Mouse (Mus musculus) kidney, embryonic 15.5 days (tissue): ENCODE data around the gene Gm45713. TPM values are rescaled to one million over a fixed set of nuclear protein-coding genes. Genes with fewer than 3 reads are reported as not detected.
A peak's percentile ranks its signal among the peaks of the same experiment; 100 is the strongest.
"Not testable (repeated sequence)": the region's sequence is repeated elsewhere in the genome, so short reads cannot be mapped to it uniquely, and the experiment has no call there.

Experiments
- ATAC-seq: fragments of 200-750 bp; cut with Nextera tagmentation; replicated peaks from 2 replicates; pipeline ENCODE4 v1.8.0; 2017; ENCODE audit warnings: moderate TSS enrichment; ENCODE audit not compliant: low FRiP score
- H3K27ac ChIP-seq: fragments of 300-500 bp; sonication (generic); 2 replicates; pipeline ENCODE4 v1.5.1; 2015; ENCODE audit warnings: mild to moderate bottlenecking, inconsistent platforms
- H3K27me3 ChIP-seq: fragments of 300-500 bp; sonication (generic); 2 replicates; pipeline ENCODE4 v1.6.1; 2015; ENCODE audit warnings: inconsistent platforms
- H3K36me3 ChIP-seq: fragments of 300-500 bp; sonication (generic); 2 replicates; pipeline ENCODE4 v1.6.1; 2015; ENCODE audit warnings: inconsistent platforms
- H3K4me1 ChIP-seq: fragments of 300-500 bp; sonication (generic); 2 replicates; pipeline ENCODE4 v1.6.1; 2015; ENCODE audit warnings: inconsistent platforms
- H3K4me2 ChIP-seq: fragments of 300-500 bp; sonication (generic); 2 replicates; pipeline ENCODE4 v1.6.1; 2015; ENCODE audit warnings: moderate library complexity, mild to moderate bottlenecking, inconsistent platforms
- H3K4me3 ChIP-seq: fragments of 300-500 bp; sonication (generic); replicated peaks from 2 replicates; pipeline ENCODE4 v1.5.1; 2015; ENCODE audit warnings: mild to moderate bottlenecking, inconsistent platforms
- H3K9ac ChIP-seq: fragments of 300-500 bp; sonication (generic); 2 replicates; pipeline ENCODE4 v1.6.1; 2015; ENCODE audit warnings: mild to moderate bottlenecking, inconsistent platforms
- H3K9me3 ChIP-seq: fragments of 300-500 bp; sonication (generic); replicated peaks from 2 replicates; pipeline ENCODE4 v1.6.1; 2016; ENCODE audit warnings: inconsistent platforms
- WGBS: fragments of 180-500 bp; shearing (Covaris S2); methylation state at CpG from one replicate; pipeline ENCODE4 v1.1.7; 2015; ENCODE audit warnings: mixed read lengths; 5-methylcytosine and 5-hydroxymethylcytosine counted together
- polyA plus RNA-seq: library from polyadenylated mRNA; unstranded; fragments of >200 nt; fragmentation: Nextera tagmentation; extraction: Ambion mirVana; gene quantifications from 2 replicates; pipeline ENCODE4 v1.2.1, GENCODE M21; 2015

Gene Gm45713
- polyA plus RNA-seq, 1 experiment from 2014 or later = not detected

GRCm38 (mm10) chr7:45153052-45153451 lies 17.0 kb upstream of the Gm45713 start:
- Histone ChIP-seq H3K4me1 (peaks cover 57% of the 10 kb centered on the region), H3K36me3 (peaks cover 22% of the 10 kb centered on the region), H3K4me3 (peak overlapping the region; percentile 63), H3K9ac (peak overlapping the region; percentile 89; the same call in 1 of the 2 replicates), H3K27ac (peak overlapping the region; percentile 97; the same call in 1 of the 2 replicates), H3K4me2 (peak overlapping the region; percentile 74)
- 88% methylated on average over 2 of the region's 2 CpGs for WGBS
- not testable (repeated sequence) for ATAC-seq, H3K27me3 ChIP-seq, H3K9me3 ChIP-seq

- no peak for ATAC-seq
- Histone ChIP-seq H3K4me3 (no peak overlapping the region), H3K4me1 (peaks cover 61% of the 10 kb centered on the region), H3K9me3 (no peaks in the 10 kb centered on the region), H3K27me3 (no peaks in the 10 kb centered on the region), H3K4me2 (no peak overlapping the region; the same call in 1 of the 2 replicates), H3K9ac (no peak overlapping the region), H3K36me3 (peaks cover 21% of the 10 kb centered on the region), H3K27ac (peak overlapping the region; percentile 80)
- 22% methylated on average over 11 of the region's 11 CpGs for WGBS
Measured at GRCm38 (mm10) chr7:45151303-45151702, 15.3 kb upstream of the Gm45713 start.

DNA sequence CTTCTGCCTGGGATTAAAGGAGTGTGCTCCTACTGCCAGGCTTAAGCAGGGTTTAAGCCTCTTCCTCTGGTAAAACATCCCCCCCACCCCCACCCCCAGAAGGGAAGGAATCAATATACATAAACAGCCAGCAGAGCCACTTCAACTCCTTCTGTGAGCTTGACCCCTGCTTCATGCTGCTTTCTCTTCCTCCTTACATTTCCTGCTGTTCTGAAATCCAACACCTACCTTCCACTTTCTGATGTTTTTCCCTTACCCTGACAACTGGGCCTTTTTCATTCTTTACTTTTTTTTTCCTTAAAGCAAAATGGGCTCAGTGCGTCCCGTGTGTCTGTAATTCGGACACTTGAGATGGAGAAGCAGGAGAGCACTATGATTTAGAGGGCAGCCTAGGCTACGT lies 14.3 kb upstream of the Gm45713 start:
- no peak overlapping the region for H3K9ac ChIP-seq
- no peak overlapping the region for H3K4me3 ChIP-seq
- H3K4me1 ChIP-seq = peaks cover 57% of the 10 kb centered on the region
- H3K36me3 ChIP-seq = peaks cover 28% of the 10 kb centered on the region
- no peaks in the 10 kb centered on the region for H3K9me3 ChIP-seq
- peak overlapping the region; percentile 80 for H3K27ac ChIP-seq
- 38% methylated on average over 4 of the region's 4 CpGs for WGBS
- no peak overlapping the region; the same call in 1 of the 2 replicates for H3K4me2 ChIP-seq
- no peak for ATAC-seq
- H3K27me3 ChIP-seq = no peaks in the 10 kb centered on the region

DNA sequence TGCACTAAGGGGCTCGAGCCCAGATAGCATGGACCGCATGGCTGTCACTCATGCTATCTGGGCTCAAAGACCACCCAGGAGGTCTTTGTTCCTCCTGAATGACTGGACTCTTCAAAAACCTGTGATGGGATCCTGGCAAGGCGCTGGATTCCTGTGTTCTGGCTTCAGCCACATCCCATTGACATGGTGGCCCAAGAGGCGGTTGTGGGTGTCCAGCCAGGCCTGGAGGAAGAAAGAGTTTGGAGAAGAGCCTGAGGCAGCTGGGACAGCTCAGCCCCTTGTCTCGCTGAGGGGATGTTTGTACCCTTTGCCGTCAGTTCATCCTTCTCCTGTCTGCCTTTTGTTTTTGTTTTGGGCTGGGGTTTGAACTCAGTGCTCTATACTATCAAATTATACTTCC lies 13.5 kb upstream of the Gm45713 start:
- WGBS = 58% methylated on average over 6 of the region's 6 CpGs

DNA sequence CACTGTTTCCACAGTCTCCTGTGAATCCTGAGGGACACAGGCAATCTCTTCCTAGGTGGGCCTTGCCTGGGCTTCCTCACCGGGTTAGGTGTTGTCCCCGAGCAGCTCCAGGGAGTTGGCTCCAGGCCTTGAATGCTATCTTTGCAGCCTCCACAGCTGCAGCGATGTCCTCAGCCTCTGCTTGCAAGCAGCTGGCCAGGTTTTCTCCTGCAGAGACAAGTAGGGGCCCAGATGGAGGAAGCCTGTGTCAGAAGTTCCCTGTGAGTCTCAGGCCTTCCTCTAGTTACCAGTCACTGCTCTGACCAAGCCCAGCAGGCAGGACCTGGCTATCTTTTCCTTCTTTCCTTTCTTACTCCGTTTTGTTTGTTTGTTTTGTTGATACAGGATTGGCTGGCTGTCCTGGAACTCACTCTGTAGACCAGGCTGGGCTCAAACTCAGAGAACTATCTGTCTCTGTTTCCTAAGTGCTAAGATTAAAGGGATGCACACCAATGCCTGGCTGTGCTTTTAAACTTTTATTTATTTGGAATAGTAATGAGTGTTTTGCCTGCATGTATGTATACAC lies 12.6 kb upstream of the Gm45713 start:
- H3K9ac ChIP-seq = no peak overlapping the region

More for the DNA sequence above, 13.5 kb upstream of the Gm45713 start:
- no peaks in the 10 kb centered on the region for H3K9me3 ChIP-seq
- H3K9ac ChIP-seq = no peak overlapping the region
- no peak overlapping the region for H3K4me3 ChIP-seq
- H3K4me2 ChIP-seq = no peak overlapping the region
- peaks cover 35% of the 10 kb centered on the region for H3K36me3 ChIP-seq
- no peaks in the 10 kb centered on the region for H3K27me3 ChIP-seq
- no peak for ATAC-seq
- H3K27ac ChIP-seq = peak overlapping the region; percentile 79
- H3K4me1 ChIP-seq = peaks cover 50% of the 10 kb centered on the region

DNA sequence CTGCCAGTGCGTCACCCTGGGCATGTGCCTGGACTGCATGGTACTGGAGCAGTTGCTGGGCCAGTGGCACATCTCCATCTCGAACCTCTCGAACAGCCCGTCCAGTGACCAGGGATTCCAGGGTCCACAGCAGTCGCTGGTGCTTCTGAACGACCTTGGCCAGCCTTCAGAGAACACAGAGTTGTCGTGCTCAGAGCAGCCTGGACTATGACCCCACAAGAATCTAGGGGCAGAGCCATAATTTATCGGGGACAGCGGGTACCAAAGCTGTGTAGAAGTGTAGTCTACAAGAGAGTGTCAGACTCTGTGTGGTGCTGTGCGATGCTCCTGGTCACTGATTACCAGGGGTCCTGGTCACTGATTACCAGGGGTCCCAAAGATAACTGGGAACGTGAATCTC lies 11.9 kb upstream of the Gm45713 start:
- no peaks in the 10 kb centered on the region for H3K27me3 ChIP-seq
- peak; percentile 50 for ATAC-seq
- H3K4me3 ChIP-seq = no peak overlapping the region
- H3K4me2 ChIP-seq = 0 out of 2 replicates have a peak overlapping the region, but pooled peaks have one; percentile 24
- 68% methylated on average over 11 of the region's 11 CpGs for WGBS
- H3K36me3 ChIP-seq = peaks cover 52% of the 10 kb centered on the region
- no peaks in the 10 kb centered on the region for H3K9me3 ChIP-seq
- H3K4me1 ChIP-seq = peaks cover 45% of the 10 kb centered on the region
- peak overlapping the region; percentile 54; the same call in 1 of the 2 replicates for H3K27ac ChIP-seq
- no peak overlapping the region for H3K9ac ChIP-seq

More for the DNA sequence above, 12.6 kb upstream of the Gm45713 start:
- Histone ChIP-seq H3K27ac (peak overlapping the region; percentile 79), H3K27me3 (no peaks in the 10 kb centered on the region), H3K9me3 (no peaks in the 10 kb centered on the region), H3K4me3 (no peak overlapping the region), H3K4me1 (peaks cover 49% of the 10 kb centered on the region), H3K4me2 (no peak overlapping the region), H3K36me3 (peaks cover 45% of the 10 kb centered on the region)
- 62% methylated on average over 4 of the region's 4 CpGs for WGBS
- ATAC-seq = no peak

DNA sequence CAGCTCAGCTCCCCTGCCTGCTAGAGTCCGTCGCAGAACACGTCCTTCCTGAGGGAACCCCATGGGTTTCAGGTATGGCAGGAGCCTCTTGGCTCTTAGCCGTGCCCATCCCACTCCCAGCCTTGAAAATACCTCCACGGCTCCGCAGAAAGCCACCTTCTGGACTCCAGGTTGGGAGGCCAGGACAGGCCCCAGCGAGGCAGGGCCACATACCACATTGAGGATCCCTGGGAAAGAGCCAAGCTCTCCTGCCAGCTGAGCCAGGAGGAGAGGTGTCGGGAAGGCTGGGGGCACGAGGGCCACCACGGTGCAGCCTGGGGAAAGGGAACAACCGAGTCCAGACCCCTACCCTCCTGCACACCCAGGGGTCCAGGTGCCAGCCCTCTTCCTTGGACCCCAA lies 11.2 kb upstream of the Gm45713 start:
- no peak for ATAC-seq
- H3K36me3 ChIP-seq = peaks cover 58% of the 10 kb centered on the region
- no peak overlapping the region for H3K4me3 ChIP-seq
- peak overlapping the region; percentile 24; the same call in 1 of the 2 replicates for H3K4me2 ChIP-seq
- no peaks in the 10 kb centered on the region for H3K27me3 ChIP-seq
- 90% methylated on average over 11 of the region's 11 CpGs for WGBS
- H3K27ac ChIP-seq = peak overlapping the region; percentile 54; the same call in 1 of the 2 replicates
- H3K9me3 ChIP-seq = no peaks in the 10 kb centered on the region
- H3K4me1 ChIP-seq = peaks cover 45% of the 10 kb centered on the region
- H3K9ac ChIP-seq = no peak overlapping the region

DNA sequence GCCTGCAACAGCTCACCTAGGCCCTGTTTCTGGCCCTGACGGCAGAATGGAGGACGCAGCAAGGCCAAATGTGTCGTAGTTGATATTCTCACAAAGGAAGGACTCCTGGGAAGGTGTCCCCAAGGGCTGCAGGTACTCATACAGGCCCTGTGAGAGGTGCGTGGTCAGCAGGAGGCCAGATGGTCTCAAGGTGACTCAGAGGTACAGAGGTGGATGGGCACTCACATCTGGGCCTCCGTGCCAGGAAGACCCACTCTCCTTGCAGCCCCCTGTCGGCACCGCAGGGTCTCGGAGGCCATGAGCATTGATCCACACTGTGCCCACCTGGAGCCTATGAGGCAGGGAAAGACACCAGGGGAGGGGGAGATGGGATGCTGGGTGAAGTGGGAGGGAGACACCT lies 9.4 kb upstream of the Gm45713 start:
- peaks cover 28% of the 10 kb centered on the region for H3K4me1 ChIP-seq
- no peak overlapping the region for H3K4me2 ChIP-seq
- WGBS = 95% methylated on average over 8 of the region's 8 CpGs
- H3K4me3 ChIP-seq = no peak overlapping the region
- no peak overlapping the region for H3K27ac ChIP-seq
- H3K27me3 ChIP-seq = no peaks in the 10 kb centered on the region
- no peak for ATAC-seq
- H3K9me3 ChIP-seq = no peaks in the 10 kb centered on the region
- no peak overlapping the region for H3K9ac ChIP-seq
- H3K36me3 ChIP-seq = peaks cover 69% of the 10 kb centered on the region

DNA sequence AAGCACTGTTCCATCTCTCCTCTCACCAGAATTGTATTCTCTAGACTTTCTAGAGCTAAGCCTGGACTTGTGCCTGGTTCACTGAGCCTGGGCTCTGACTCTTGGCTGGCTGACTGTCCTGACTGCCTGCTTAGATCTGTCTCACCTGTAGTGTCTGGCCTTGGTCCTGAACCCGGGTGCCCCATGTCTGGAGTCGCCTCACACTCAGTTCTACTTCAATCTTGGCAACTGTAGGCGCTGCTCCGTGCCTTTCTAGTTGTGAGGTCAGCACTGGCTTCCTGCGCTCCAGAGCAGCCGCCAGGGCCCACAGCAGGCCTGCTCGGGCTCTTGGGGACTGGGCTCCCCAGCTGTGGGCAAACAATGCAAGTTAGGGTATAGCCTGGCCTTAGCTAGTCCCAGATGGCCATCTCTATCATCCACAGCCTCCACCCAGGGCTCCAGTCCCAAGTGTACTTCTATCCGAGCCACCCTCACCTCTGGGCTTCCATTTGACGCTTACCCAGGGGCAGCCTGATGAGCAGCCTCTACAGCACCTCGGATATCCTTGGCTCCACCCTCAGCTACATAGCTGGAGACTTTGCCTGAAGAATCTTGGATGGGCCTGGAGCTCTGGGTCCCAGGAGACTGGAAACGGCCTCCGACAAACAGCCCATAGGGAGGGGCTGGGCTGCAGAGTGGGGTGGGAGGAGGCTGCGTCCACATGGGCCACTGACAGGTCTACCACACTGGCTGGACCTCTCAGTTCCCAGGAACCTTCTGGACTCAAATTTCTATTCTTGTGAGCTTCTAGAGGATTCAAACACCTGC lies 8.5 kb upstream of the Gm45713 start:
- H3K27me3 ChIP-seq = no peaks in the 10 kb centered on the region
- H3K4me2 ChIP-seq = no peak overlapping the region
- H3K4me1 ChIP-seq = peaks cover 19% of the 10 kb centered on the region
- H3K9ac ChIP-seq = no peak overlapping the region
- H3K9me3 ChIP-seq = no peaks in the 10 kb centered on the region
- 86% methylated on average over 13 of the region's 13 CpGs for WGBS
- no peak overlapping the region for H3K4me3 ChIP-seq
- peaks cover 69% of the 10 kb centered on the region for H3K36me3 ChIP-seq
- no peak for ATAC-seq
- H3K27ac ChIP-seq = no peak overlapping the region

- H3K27me3 ChIP-seq = 0 out of 2 replicates have a peak, but pooled peaks cover 4% of the 10 kb centered on the region
- no peaks in the 10 kb centered on the region for H3K4me1 ChIP-seq
- no peak overlapping the region for H3K4me3 ChIP-seq
- H3K36me3 ChIP-seq = peaks cover 56% of the 10 kb centered on the region
- no peak overlapping the region for H3K27ac ChIP-seq
- H3K9ac ChIP-seq = no peak overlapping the region
- no peaks in the 10 kb centered on the region for H3K9me3 ChIP-seq
- H3K4me2 ChIP-seq = no peak overlapping the region
- no peak for ATAC-seq
- WGBS = 87% methylated on average over 5 of the region's 5 CpGs
Measured at GRCm38 (mm10) chr7:45141914-45142313, 5.9 kb upstream of the Gm45713 start.

- no peak overlapping the region for H3K27ac ChIP-seq
- H3K36me3 ChIP-seq = peaks cover 51% of the 10 kb centered on the region
- H3K9me3 ChIP-seq = no peaks in the 10 kb centered on the region
- ATAC-seq = no peak
- H3K4me3 ChIP-seq = no peak overlapping the region
- WGBS = 89% methylated on average over 3 of the region's 3 CpGs
- H3K4me1 ChIP-seq = 0 out of 2 replicates have a peak, but pooled peaks cover 2% of the 10 kb centered on the region
- 0 out of 2 replicates have a peak, but pooled peaks cover 4% of the 10 kb centered on the region for H3K27me3 ChIP-seq
- H3K9ac ChIP-seq = no peak overlapping the region
- H3K4me2 ChIP-seq = no peak overlapping the region
Measured at GRCm38 (mm10) chr7:45141319-45141718, 5.3 kb upstream of the Gm45713 start.
